Mouse (Mus musculus) kidney, adult 8-10 months (tissue): Measurements from ENCODE around the gene Lrch4.

ENCODE experiments used
- DNase-seq, 2 experiments: peaks; one replicate each; pipeline ENCODE4 v3.0.0; 2022

The Lrch4 gene

DNA sequence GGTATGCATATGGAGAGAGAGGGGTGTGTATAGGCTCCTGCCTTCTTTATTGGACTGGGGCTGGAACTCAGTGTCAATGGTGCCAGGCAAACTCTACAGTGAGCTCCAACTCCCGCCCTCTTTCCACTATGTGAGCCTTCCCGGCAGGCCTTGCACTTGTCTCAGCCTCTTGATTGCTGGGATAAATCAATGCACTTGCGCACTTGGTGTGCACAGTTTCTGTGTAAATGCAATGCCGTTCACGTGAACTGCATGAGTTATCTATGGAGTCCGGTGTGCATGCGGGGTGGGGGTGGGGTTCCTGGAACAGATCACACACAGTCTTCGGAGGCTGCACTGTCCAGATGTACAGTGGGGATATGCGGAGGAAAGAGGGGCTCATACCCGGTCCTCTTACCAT is 24.4 kb downstream of the Lrch4 start:
- no peak for DNase-seq

GRCm38 (mm10) chr5:137654746-137655145 is 25.8 kb downstream of the Lrch4 start:
- DNase-seq = no peak

DNA sequence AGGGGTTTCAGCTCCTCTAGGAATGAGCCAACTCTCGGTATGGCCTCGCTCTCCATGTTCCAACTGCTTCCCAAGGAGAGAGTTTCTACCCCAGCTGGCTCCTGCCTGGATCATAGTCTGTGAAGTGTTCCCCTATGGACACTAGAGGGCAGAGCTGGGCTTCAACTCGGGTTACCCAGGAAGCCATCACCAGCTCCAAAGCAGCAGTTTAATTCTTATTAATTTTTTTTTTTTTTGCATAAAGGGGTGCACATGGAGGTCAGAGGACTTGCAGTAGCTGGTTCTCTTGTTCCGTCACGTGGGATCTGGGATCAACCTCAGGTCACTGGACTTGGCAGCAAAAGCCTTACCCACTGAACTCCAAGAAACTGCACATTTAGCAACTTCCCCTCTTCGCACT is 28.1 kb downstream of the Lrch4 start:
- DNase-seq = peak; percentile 80 to 87

DNA sequence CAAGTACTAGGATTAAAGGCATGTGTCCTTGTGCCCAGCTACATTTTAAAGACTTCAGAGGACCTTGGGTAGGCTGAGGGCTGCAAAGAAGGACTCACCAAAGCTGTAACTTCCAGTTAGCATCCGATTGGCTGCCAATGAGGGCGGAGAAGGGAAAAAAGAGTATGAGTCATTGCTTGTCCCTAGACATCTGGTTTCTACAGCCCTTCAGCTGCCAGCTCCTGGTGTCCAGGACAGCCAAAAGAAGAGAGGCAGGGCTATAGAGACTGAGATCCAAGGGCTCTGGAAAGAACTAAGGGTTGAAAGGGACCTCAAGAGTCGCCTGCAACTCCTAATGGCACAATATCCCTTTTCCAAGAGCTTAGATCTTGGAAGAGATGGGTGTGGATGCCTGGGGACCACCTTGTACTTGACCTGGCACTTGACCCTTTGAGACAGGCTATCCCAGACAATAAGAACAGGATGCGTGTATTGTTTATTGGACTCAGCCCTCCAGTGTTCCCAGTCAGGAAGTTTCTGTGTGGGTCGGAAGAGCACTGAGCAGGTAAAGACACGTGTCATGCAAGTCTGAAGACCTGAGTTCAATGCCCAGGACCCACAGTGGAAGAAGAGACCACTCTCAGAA is 31.3 kb downstream of the Lrch4 start:
- DNase-seq = no peak

DNA sequence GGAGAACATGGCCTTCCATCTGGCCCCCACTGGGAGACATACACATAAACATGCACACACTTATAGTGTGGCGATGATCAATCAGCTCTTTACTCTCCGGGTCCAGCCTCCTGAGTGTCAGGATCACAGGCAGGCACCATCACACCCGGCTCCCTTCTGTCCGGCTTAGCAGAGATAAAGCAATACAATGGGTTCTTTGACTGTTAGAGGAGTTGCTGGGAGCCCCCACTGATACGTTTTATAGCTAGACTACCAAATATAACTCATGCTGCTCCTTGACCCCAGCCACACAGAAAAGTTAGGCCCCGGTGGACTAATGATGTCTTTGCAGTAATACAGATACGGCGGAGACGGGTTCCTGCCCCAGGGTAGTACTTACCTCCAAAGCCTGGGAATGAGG is 34.1 kb downstream of the Lrch4 start:
- no peak for DNase-seq

GRCm38 (mm10) chr5:137668971-137669370 is 40.0 kb downstream of the Lrch4 start:
- DNase-seq = no peak

DNA sequence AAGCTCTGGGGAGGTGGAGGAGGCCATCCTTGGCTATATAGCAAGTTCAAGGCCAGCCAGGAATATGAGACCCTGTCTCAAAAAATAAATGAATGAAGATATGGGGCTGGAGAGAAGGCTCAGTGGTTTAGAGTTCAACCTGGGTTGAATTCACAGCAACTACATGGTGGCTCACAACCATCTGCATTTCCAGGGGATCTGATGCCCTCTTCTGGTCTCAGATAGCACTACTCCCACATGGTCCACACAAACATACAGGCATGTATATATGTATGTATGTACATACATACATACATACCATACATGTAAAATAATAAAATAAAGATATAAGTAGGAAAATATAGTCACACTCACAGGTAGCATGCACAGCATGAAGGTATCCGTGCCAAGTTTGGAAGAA is 41.3 kb downstream of the Lrch4 start:
- DNase-seq = no peak

GRCm38 (mm10) chr5:137671443-137672240 is 42.7 kb downstream of the Lrch4 start:
- DNase-seq = peak; percentile 92

- no peak for DNase-seq
These were observed 43.4 kb downstream of the Lrch4 start for GRCm38 (mm10) chr5:137672361-137672760.

DNA sequence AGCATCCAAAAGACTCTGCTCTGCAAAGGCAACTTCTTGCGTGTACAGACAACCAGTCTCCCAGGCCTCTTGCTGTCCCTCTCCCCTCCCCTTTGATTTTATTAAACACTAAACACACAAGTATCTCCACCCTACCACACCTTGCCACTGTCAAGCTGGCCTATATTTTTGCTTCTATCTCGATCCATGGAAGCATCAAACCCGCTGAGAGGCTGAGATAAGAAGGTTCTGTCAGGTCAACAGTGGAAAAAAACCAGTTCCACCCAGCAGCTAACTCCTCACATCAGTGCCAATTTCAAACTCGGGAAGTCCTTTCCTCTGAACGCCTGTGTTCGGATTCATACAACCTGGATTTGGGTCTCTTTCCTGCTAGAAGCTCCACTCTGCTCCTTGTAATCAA is 44.1 kb downstream of the Lrch4 start:
- no peak for DNase-seq

GRCm38 (mm10) chr5:137674786-137675185 is 45.9 kb downstream of the Lrch4 start:
- DNase-seq = peak; percentile 54 to 57

DNA sequence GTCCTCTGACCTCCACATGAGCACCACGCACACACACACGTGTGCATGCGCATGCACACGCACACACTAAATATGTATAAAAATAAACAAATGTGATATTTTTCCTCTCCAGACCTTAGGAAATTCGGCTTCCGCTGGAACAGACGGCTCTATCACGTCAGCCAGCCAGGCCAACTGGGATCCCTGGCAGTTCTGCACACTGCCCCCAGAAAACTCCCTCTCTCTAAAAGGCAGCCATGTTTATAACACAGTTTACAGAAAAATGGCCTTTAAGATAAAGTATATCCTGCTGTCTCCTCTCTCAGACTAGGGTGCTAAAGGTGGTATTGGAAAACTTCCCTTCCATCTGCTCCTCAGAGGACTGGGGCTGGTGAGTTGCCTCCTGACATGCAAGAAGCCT is 48.9 kb downstream of the Lrch4 start:
- no peak for DNase-seq

DNA sequence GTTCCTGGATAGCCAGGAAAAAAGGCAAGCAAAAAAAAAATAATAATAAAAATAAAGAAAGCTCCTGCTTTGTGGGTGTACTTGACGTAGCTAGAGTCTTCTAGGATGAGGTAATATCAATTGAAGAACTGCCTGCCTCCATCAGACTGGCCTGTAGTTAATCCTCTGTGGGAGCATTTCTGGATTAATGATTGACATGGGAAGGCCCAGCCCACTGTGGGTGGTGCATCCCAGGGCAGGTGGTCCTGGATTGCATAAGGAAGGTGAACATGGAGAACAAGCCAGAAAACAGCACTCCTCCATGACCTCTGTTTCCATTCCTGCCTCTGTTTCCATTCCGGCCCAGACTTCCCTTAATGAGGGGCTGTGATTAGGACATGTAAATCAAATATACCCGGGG is 49.8 kb downstream of the Lrch4 start:
- DNase-seq = peak; percentile 65

DNA sequence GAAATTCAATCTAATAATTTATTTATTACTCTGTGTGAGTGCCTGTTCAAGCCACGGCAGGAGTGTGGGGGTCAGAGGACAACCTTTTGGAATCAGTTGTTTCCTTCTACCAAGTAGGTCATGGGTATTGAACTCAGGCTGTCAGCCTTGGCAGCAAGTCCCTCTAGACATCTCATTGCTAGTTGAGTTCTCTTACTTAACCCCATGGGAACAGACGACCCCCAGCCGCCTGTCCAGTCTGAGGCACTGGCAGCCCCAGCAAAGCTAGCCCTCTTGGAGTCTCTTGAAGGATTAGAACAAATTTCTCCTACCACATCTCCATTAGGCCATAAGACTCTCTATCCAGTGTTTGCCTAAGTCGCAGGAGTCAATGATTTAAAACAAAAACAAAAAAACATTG is 50.8 kb downstream of the Lrch4 start:
- DNase-seq = no peak

GRCm38 (mm10) chr5:137682526-137682925 is 53.6 kb downstream of the Lrch4 start:
- no peak for DNase-seq

GRCm38 (mm10) chr5:137683388-137684293 is 54.7 kb downstream of the Lrch4 start:
- DNase-seq = peak; percentile 28 to 52

DNA sequence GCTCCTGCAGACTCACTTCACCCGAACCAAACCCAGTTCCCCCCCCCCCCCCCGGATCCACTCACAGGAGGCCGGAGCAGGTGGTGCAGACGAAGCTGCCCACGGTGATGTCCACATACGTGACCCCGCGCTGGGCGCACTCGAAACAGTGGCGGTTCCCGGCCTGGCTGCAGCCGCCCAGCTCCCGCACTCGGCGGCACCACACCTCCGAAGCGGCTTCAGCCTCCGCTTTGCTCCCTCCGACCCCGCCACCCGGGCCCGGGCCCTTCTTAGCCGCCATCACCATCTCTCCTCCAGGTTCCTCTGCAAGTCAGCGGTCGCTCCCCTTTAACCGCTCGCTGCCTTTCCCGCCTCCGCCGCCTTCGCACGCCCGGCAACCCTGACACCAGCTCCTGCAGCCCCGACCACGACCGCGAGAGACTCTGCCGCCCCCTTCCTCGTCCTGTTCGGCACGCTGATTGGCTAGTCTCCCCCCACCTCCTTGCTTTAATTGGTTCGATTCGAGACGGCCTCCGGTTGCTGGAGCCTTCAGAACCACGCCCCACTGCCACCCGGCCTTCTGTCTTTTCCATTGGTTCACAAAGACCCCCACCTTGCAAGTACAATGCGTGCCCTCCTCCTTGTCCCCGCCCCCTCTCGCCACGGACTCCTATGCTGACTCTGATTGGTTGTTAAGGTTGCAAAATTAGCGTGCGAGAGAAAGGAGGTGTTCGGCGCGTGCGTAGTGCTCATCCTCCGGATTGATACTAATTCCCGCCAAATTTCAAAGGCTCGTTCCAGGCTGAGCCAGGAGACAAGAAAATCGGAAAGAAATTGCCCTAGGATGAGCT is 55.6 kb downstream of the Lrch4 start, which contains the start of gene Agfg2:
TSS of gene Agfg2 (minus strand) at position 433 of the 830 bp plus-strand sequence.
- peak; percentile 99 to 100 for DNase-seq

GRCm38 (mm10) chr5:137685653-137686052 is 56.7 kb downstream of the Lrch4 start:
- no peak for DNase-seq

GRCm38 (mm10) chr5:137686127-137686790 is 57.3 kb downstream of the Lrch4 start:
- DNase-seq = no peak

GRCm38 (mm10) chr5:137689974-137690373 is 61.1 kb downstream of the Lrch4 start:
- no peak for DNase-seq

GRCm38 (mm10) chr5:137690531-137690930 is 61.6 kb downstream of the Lrch4 start:
- DNase-seq = no peak
